Mouse (Mus musculus): ENCODE measurements around the gene Jak2. TPM values are rescaled to one million over a fixed set of nuclear protein-coding genes. Genes with fewer than 3 reads are reported as not detected.

Jak2 gene
- total and polyA plus RNA-seq, 2 experiments from 2014 or later = 13.2 to 52.5 TPM

DNA sequence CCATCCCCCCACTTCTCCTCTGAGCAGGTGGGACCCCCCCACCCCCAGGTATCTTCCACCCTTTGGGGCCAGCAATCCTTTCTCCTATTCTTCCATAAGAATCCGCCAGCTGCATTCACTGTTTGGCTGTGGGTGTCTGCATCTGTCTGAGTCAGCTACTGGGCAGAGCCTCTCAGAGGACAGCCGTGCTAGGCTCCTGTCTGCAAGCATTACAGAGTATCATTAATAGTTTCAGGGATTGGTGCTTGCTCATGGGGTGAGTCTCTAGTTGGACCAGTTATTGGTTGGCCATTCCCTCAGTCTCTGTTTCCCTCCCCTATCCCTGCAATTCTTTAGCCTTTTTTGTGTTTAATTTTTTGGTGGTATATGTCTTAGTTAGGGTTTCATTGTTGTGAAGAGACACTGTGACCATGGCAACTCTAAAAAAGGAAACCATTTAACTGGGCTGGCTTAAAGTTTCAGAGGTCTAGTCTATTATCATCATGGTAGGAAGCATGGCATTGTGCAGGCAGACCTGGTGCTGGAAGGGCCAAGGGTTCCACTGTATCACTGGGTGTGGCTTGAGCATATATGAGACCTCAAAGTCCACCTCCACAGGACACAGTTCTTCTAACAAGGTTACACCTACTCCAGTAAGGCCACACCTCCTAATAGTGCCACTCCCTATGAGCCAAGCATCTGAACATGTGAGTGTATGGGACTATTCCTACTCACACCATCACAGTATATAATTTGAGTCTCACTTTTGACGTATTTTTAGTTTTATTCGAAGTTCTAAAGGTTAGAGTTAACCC lies 15.6 kb downstream of the Jak2 start:
- no peak overlapping the region for H3K9ac ChIP-seq
- no peak overlapping the region for H3K27ac ChIP-seq (ENCODE audit: low read depth, low read length)

GRCm38 (mm10) chr19:29268788-29269321 lies 17.2 kb downstream of the Jak2 start:
- no peaks in the 10 kb centered on the region for H3K27me3 ChIP-seq (ENCODE audit: insufficient read depth, low read length)
- H3K9me3 ChIP-seq (ENCODE audit: low read length) = no peaks in the 10 kb centered on the region
- WGBS = 92% methylated on average over 4 of the region's 4 CpGs
- no peak overlapping the region for H3K4me2 ChIP-seq (ENCODE audit: low read depth)
- H3K4me1 ChIP-seq (ENCODE audit: insufficient read depth) = no peaks in the 10 kb centered on the region
- H3K9ac ChIP-seq = no peak overlapping the region
- ATAC-seq = no peak
- DNase-seq = no peak
- no peak overlapping the region for H3K4me3 ChIP-seq (ENCODE audit: low read depth, low read length)
- H3K27ac ChIP-seq (ENCODE audit: low read depth, low read length) = no peak overlapping the region
- no peak for TF ChIP-seq CTCF (IDR thresholded peaks at IDR 0.05; ENCODE audit: low read depth)
- H3K36me3 ChIP-seq (ENCODE audit: insufficient read depth) = no peaks in the 10 kb centered on the region

More for the DNA sequence above, 15.6 kb downstream of the Jak2 start:
- Histone ChIP-seq H3K27me3 (ENCODE audit: insufficient read depth, low read length) (no peaks in the 10 kb centered on the region), H3K4me3 (ENCODE audit: low read depth, low read length) (no peak overlapping the region), H3K4me2 (ENCODE audit: low read depth) (no peak overlapping the region), H3K4me1 (ENCODE audit: insufficient read depth) (no peaks in the 10 kb centered on the region), H3K9me3 (ENCODE audit: low read length) (no peaks in the 10 kb centered on the region), H3K36me3 (ENCODE audit: insufficient read depth) (no peaks in the 10 kb centered on the region)
- ATAC-seq = no peak
- DNase-seq = no peak
- WGBS = 80% methylated on average over 4 of the region's 4 CpGs
- no peak for TF ChIP-seq CTCF (IDR thresholded peaks at IDR 0.05; ENCODE audit: low read depth)

DNA sequence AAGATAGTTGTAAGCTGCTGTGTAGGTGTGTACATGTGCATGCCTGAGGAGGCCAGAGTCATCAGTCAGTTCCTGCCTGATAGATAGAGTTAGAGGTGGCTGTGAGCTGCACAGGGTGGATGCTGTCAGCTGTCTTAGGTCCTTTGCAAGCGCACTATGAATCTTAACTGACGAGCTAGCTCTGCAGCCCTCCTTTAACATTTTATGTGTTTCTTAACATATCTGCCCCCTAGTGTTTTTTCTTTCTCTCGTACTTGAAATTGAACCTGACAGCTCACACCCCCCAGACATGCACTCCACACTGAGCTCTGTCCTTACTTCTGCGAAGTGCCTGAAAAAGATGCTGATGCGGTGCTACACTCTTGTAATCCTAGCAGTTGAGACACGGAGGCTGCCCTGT lies 18.6 kb downstream of the Jak2 start:
- DNase-seq = no peak
- Histone ChIP-seq H3K9me3 (ENCODE audit: low read length) (no peaks in the 10 kb centered on the region), H3K9ac (no peak overlapping the region), H3K4me3 (ENCODE audit: low read depth, low read length) (no peak overlapping the region), H3K27me3 (ENCODE audit: insufficient read depth, low read length) (no peaks in the 10 kb centered on the region), H3K4me1 (ENCODE audit: insufficient read depth) (no peaks in the 10 kb centered on the region), H3K27ac (ENCODE audit: low read depth, low read length) (no peak overlapping the region), H3K4me2 (ENCODE audit: low read depth) (no peak overlapping the region), H3K36me3 (ENCODE audit: insufficient read depth) (peaks cover 4% of the 10 kb centered on the region; the same call in 1 of the 2 replicates)
- WGBS = 37% methylated on average over 6 of the region's 6 CpGs
- TF ChIP-seq CTCF (IDR thresholded peaks at IDR 0.05; ENCODE audit: low read depth) = no peak
- peak; percentile 29; the same call in 1 of the 2 replicates for ATAC-seq

DNA sequence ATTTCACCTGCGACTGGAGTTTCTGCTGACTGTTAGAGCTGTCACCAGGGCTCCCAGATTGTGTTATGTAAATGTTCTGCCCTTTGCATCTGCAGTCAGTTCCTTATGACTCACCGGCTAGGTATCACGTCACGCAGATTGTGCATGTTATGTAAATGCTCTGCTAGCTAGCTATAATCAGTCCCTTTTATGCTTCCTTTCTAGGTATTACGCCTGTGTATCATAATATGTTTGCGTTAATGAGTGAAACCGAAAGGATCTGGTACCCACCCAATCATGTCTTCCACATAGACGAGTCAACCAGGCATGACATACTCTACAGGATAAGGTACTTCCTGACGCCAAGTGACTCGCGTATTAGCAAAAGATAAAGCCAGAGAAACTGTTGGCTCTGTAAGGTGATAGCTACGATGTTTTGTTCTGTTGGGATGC lies 19.5 kb downstream of the Jak2 start:
- Histone ChIP-seq H3K4me1 (ENCODE audit: insufficient read depth) (no peaks in the 10 kb centered on the region), H3K27ac (ENCODE audit: low read depth, low read length) (no peak overlapping the region), H3K4me3 (ENCODE audit: low read depth, low read length) (no peak overlapping the region), H3K9ac (no peak overlapping the region), H3K27me3 (ENCODE audit: insufficient read depth, low read length) (no peaks in the 10 kb centered on the region), H3K4me2 (ENCODE audit: low read depth) (no peak overlapping the region), H3K36me3 (ENCODE audit: insufficient read depth) (peaks cover 4% of the 10 kb centered on the region; the same call in 1 of the 2 replicates), H3K9me3 (ENCODE audit: low read length) (no peaks in the 10 kb centered on the region)
- WGBS = 78% methylated on average over 12 of the region's 12 CpGs
- DNase-seq = no peak
- ATAC-seq = no peak
- no peak for TF ChIP-seq CTCF (IDR thresholded peaks at IDR 0.05; ENCODE audit: low read depth)

DNA sequence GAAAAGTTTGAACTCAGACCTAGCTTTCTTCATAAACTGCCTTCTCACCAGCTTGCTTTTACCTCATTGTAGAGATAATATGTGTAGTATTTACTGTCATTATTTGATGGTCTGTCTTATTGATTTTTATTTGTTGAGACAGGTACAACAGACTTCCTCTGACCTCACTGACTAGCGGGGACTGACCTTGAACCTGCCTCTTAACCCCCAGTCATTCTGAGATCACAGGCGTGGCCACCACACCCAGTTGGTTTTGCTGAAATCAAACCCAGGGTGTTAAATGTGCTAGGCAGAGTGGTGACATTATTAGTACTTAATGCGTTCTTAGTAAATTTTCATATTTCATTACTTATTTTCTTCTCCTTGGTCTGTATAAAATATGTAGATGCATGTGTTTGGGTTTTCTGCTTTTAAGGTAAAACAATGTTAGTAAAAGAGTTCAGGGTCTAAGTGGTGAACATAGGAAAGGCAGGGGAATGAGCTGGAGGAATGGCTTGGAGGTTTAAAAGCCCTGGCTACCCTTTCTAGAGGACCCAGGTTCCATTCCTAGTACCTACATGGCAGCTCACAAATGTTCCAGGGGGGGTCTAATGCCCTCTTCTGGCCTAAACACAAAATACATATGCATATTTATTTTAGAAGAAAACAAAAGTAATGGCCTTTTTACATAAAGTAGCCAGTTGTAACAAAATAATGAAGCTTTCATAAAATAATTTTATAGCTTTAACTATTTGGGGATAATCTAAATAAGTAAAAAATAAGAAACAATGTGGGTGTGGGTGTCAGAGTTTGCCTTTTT lies 20.6 kb downstream of the Jak2 start:
- ATAC-seq (no peak), DNase-seq (no peak)
- Histone ChIP-seq H3K4me1 (ENCODE audit: insufficient read depth) (no peaks in the 10 kb centered on the region), H3K4me2 (ENCODE audit: low read depth) (no peak overlapping the region), H3K9ac (no peak overlapping the region), H3K4me3 (ENCODE audit: low read depth, low read length) (no peak overlapping the region), H3K36me3 (ENCODE audit: insufficient read depth) (peaks cover 11% of the 10 kb centered on the region), H3K9me3 (ENCODE audit: low read length) (no peaks in the 10 kb centered on the region), H3K27ac (ENCODE audit: low read depth, low read length) (no peak overlapping the region), H3K27me3 (ENCODE audit: insufficient read depth, low read length) (no peaks in the 10 kb centered on the region)
- WGBS = 96% methylated on average over 3 of the region's 3 CpGs
- TF ChIP-seq CTCF (IDR thresholded peaks at IDR 0.05; ENCODE audit: low read depth) = no peak

GRCm38 (mm10) chr19:29276414-29276813 lies 24.8 kb downstream of the Jak2 start:
- no peak for TF ChIP-seq CTCF (IDR thresholded peaks at IDR 0.05; ENCODE audit: low read depth)
- no peak overlapping the region for H3K4me3 ChIP-seq (ENCODE audit: low read depth, low read length)
- H3K36me3 ChIP-seq (ENCODE audit: insufficient read depth) = peaks cover 27% of the 10 kb centered on the region
- H3K4me1 ChIP-seq (ENCODE audit: insufficient read depth) = no peaks in the 10 kb centered on the region
- no peaks in the 10 kb centered on the region for H3K9me3 ChIP-seq (ENCODE audit: low read length)
- no peak overlapping the region for H3K4me2 ChIP-seq (ENCODE audit: low read depth)
- ATAC-seq (no peak), DNase-seq (no peak)
- WGBS = 96% methylated on average over 4 of the region's 4 CpGs
- H3K27me3 ChIP-seq (ENCODE audit: insufficient read depth, low read length) = no peaks in the 10 kb centered on the region
- H3K9ac ChIP-seq = no peak overlapping the region
- no peak overlapping the region for H3K27ac ChIP-seq (ENCODE audit: low read depth, low read length)

Measured in forebrain, postnatal 0 days (tissue).